In genomic region chr5:39643260-39643923, GRCm38 (mm10) we compare ENCODE assay signal across 9 mouse cellular contexts.
DNase-seq lines count a peak whose midpoint lies in the region; ATAC-seq and TF ChIP-seq lines count a peak whose summit lies in the region.
"Had no signal": no experiment of that assay in that cellular context is flagged by ENCODE, and none has a peak within 500 bp of the region (broad histone marks: within the 10 kb centered on the region; RNA-seq: fewer than 3 reads in every experiment).

No protein-coding gene starts in this region.

- H3K9me3 ChIP-seq in neural tube, embryonic 13.5 days = no peaks in the 10 kb centered on the region

- intact Hi-C loops in left cerebral cortex, postnatal 14 days (cut with DNase I) = loop anchor here (5.0 to 10.0 kb wide), 3 partner anchors 319 to 761 kb away; no protein-coding TSS in a partner anchor

- TF ChIP-seq CTCF in spleen, adult 2 months (IDR thresholded peaks at IDR 0.05; ENCODE audit: extremely low read depth, insufficient read depth, insufficient read length, insufficient replicate concordance) = no peak

- WGBS in spleen, adult 2 months = 6% methylated on average over 22 of the region's 22 CpGs
- WGBS in neural tube, embryonic 13.5 days = 4% methylated on average over 22 of the region's 22 CpGs

- no peak overlapping the region for H3K27ac ChIP-seq in spleen, adult 2 months (ENCODE audit: insufficient read depth, low read length)
- no peak overlapping the region for H3K27ac ChIP-seq in neural tube, embryonic 13.5 days (replicated peaks)
- H3K27ac ChIP-seq: macrophage had no signal

- DNase-seq in frontal cortex, postnatal 25 days (ENCODE audit: low spot score in 2 of 2) = no peak
- no peak for DNase-seq in spleen, adult 2 months (ENCODE audit: low read depth in 1 of 2, low spot score in 2 of 2)
- DNase-seq in spleen, adult 18-20 months = no peak
- DNase-seq in left cerebral cortex, postnatal 14 days (ENCODE audit: low spot score in 2 of 2) = peak; percentile 57 to 63
- DNase-seq in thymus, postnatal 0 days (ENCODE audit: low spot score) = no peak
- no peak for DNase-seq in adrenal gland, postnatal 25 days

- TF ChIP-seq POLR2A in spleen, adult 2 months (IDR thresholded peaks at IDR 0.05; ENCODE audit: low read depth, low read length) = no peak

- H3K36me3 ChIP-seq in spleen, adult 2 months (ENCODE audit: control insufficient read depth, insufficient read depth, low read length) = no peaks in the 10 kb centered on the region
- H3K36me3 ChIP-seq in neural tube, embryonic 13.5 days = no peaks in the 10 kb centered on the region

- H3K4me1 ChIP-seq in spleen, adult 2 months (ENCODE audit: control insufficient read depth, insufficient read depth, insufficient read length) = peaks cover 11% of the 10 kb centered on the region
- peaks cover 34% of the 10 kb centered on the region for H3K4me1 ChIP-seq in neural tube, embryonic 13.5 days (replicated peaks)

- peak overlapping the region; percentile 77 for H3K9ac ChIP-seq in neural tube, embryonic 13.5 days

- peaks cover 7% of the 10 kb centered on the region for H3K27me3 ChIP-seq in spleen, adult 2 months (ENCODE audit: control insufficient read depth, insufficient read depth, low read length)
- peaks cover 19% of the 10 kb centered on the region; the same call in 1 of the 2 replicates for H3K27me3 ChIP-seq in neural tube, embryonic 13.5 days

- peak; percentile 35 for ATAC-seq in frontal cortex, adult (ENCODE audit: low TSS enrichment)
- no peak for ATAC-seq in neural tube, embryonic 13.5 days (ENCODE audit: low read depth)

- H3K4me2 ChIP-seq in neural tube, embryonic 13.5 days = peak overlapping the region; percentile 93

- peak overlapping the region; percentile 75 for H3K4me3 ChIP-seq in spleen, adult 2 months (ENCODE audit: extremely low read depth, insufficient read depth, insufficient read length)
- peak overlapping the region; percentile 73 for H3K4me3 ChIP-seq in neural tube, embryonic 13.5 days

Comparison
In these comparisons a context has a peak if more than half of its experiments do, and no peak if none do; other contexts are left out.
1. DNase-seq: peak in left cerebral cortex, postnatal 14 days (2 of 2); none in frontal cortex, postnatal 25 days (0 of 2), spleen, adult 2 months (0 of 2), spleen, adult 18-20 months (0 of 2), thymus, postnatal 0 days (single experiment) and adrenal gland, postnatal 25 days (single experiment).